Mouse (Mus musculus): ENCODE results near the gene D130043K22Rik. TPM values are rescaled to one million over a fixed set of nuclear protein-coding genes. Genes with fewer than 3 reads are reported as not detected.
A peak's percentile ranks its signal among the peaks of the same experiment; 100 is the strongest.

D130043K22Rik gene
- polyA plus RNA-seq, 1 experiment from 2014 or later, result 0.34 TPM

DNA sequence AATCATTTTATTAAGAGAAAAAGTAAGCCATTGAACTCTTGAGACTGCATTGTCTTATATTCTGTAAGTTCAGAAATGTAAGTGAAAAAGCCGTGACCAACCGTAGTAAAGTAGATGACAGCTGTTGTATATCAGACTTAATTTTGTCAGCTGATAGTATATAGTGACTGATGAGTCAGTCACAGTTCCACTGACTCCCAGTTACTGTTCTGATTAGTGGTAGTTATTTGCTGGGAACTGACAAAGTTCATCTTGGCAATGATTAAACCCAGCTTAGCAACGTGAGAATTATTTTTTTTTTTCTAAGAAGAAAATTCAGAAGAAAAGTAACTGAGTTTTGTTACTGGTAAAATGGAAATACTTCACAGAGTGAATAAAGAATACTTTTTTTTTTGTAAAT lies 3.2 kb upstream of the D130043K22Rik start:
- Histone ChIP-seq H3K27ac (replicated peaks; ENCODE audit: low read depth, low read length) (no peak overlapping the region), H3K4me1 (ENCODE audit: control insufficient read depth, insufficient read depth, low read length) (no peaks in the 10 kb centered on the region), H3K4me2 (ENCODE audit: low read depth, low read length) (no peak overlapping the region), H3K9me3 (replicated peaks; ENCODE audit: control insufficient read depth, low read length) (no peaks in the 10 kb centered on the region), H3K4me3 (ENCODE audit: low read depth, low read length) (no peak overlapping the region), H3K27me3 (ENCODE audit: control insufficient read depth, insufficient read depth, low read length) (no peaks in the 10 kb centered on the region), H3K9ac (replicated peaks; ENCODE audit: low read length) (no peak overlapping the region), H3K36me3 (replicated peaks; ENCODE audit: control insufficient read depth, insufficient read depth, low read depth, low read length) (no peaks in the 10 kb centered on the region)
- WGBS, result 90% methylated on average over 3 of the region's 3 CpGs
- DNase-seq (ENCODE audit: low spot score) (no peak), ATAC-seq (replicated peaks; ENCODE audit: insufficient number of reproducible peaks, low FRiP score, low TSS enrichment, low read depth) (no peak)

- 67% methylated on average over 4 of the region's 4 CpGs for WGBS
- no peak overlapping the region for H3K9ac ChIP-seq (replicated peaks; ENCODE audit: low read length)
- H3K4me1 ChIP-seq (ENCODE audit: control insufficient read depth, insufficient read depth, low read length), result no peaks in the 10 kb centered on the region
- no peaks in the 10 kb centered on the region for H3K27me3 ChIP-seq (ENCODE audit: control insufficient read depth, insufficient read depth, low read length)
- H3K27ac ChIP-seq (replicated peaks; ENCODE audit: low read depth, low read length), result no peak overlapping the region
- ATAC-seq (replicated peaks; ENCODE audit: insufficient number of reproducible peaks, low FRiP score, low TSS enrichment, low read depth) (no peak), DNase-seq (ENCODE audit: low spot score) (peak; percentile 19)
- H3K36me3 ChIP-seq (replicated peaks; ENCODE audit: control insufficient read depth, insufficient read depth, low read depth, low read length), result no peaks in the 10 kb centered on the region
- no peak overlapping the region for H3K4me2 ChIP-seq (ENCODE audit: low read depth, low read length)
- no peaks in the 10 kb centered on the region for H3K9me3 ChIP-seq (replicated peaks; ENCODE audit: control insufficient read depth, low read length)
- H3K4me3 ChIP-seq (ENCODE audit: low read depth, low read length), result no peak overlapping the region
Observed at GRCm38 (mm10) chr13:24849318-24849717, 4.4 kb downstream of the D130043K22Rik start.

DNA sequence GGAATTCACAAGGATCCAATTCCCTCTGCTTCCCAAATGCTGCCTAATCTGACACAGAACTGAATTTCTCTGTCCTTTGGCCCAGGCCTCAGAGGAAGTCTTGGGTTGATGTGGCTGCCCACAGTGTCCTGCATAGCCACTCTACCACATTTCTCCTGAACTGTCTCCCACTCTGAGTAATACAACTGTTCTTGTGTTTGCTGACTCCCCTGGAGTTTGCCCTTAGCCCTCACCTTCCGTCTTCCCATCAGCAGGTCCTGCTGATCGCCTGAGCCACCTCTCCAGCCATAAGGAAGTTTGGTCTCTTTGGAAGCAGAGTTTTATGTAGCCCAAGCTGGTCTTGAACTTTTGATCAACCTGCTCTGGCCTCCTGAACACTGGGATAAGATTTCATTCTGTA lies 7.1 kb downstream of the D130043K22Rik start:
- H3K9ac ChIP-seq (replicated peaks; ENCODE audit: low read length), result no peak overlapping the region
- no peak for ATAC-seq (replicated peaks; ENCODE audit: insufficient number of reproducible peaks, low FRiP score, low TSS enrichment, low read depth)
- no peaks in the 10 kb centered on the region for H3K36me3 ChIP-seq (replicated peaks; ENCODE audit: control insufficient read depth, insufficient read depth, low read depth, low read length)
- H3K4me3 ChIP-seq (ENCODE audit: low read depth, low read length), result no peak overlapping the region
- H3K9me3 ChIP-seq (replicated peaks; ENCODE audit: control insufficient read depth, low read length), result no peaks in the 10 kb centered on the region
- H3K27me3 ChIP-seq (ENCODE audit: control insufficient read depth, insufficient read depth, low read length), result no peaks in the 10 kb centered on the region
- no peak overlapping the region for H3K27ac ChIP-seq (replicated peaks; ENCODE audit: low read depth, low read length)
- no peak for DNase-seq (ENCODE audit: low spot score)
- 84% methylated on average over 2 of the region's 2 CpGs for WGBS
- no peak overlapping the region for H3K4me2 ChIP-seq (ENCODE audit: low read depth, low read length)
- H3K4me1 ChIP-seq (ENCODE audit: control insufficient read depth, insufficient read depth, low read length), result no peaks in the 10 kb centered on the region

DNA sequence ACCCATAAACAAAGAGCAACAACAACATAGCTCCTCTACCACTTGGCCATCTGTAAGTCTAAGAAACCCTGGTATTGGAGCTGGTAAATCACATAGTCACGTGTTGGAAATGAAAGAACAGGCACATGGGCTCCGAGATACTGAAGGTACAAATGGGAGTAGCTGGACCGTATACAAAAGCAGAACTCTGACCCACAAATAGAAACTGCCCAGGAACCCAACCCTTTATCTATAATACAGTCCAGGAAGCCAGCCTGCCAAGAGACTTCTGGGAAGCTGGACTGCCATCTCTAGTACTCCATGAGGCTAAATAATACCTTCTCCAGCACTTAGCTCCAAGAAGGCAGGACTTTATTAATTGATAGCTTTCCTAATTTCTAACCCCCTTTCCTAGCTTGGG lies 7.6 kb downstream of the D130043K22Rik start:
- DNase-seq (ENCODE audit: low spot score), result no peak
- Histone ChIP-seq H3K36me3 (replicated peaks; ENCODE audit: control insufficient read depth, insufficient read depth, low read depth, low read length) (no peaks in the 10 kb centered on the region), H3K4me1 (ENCODE audit: control insufficient read depth, insufficient read depth, low read length) (no peaks in the 10 kb centered on the region), H3K9me3 (replicated peaks; ENCODE audit: control insufficient read depth, low read length) (no peaks in the 10 kb centered on the region), H3K9ac (replicated peaks; ENCODE audit: low read length) (no peak overlapping the region), H3K27ac (replicated peaks; ENCODE audit: low read depth, low read length) (no peak overlapping the region), H3K4me2 (ENCODE audit: low read depth, low read length) (no peak overlapping the region), H3K27me3 (ENCODE audit: control insufficient read depth, insufficient read depth, low read length) (no peaks in the 10 kb centered on the region), H3K4me3 (ENCODE audit: low read depth, low read length) (no peak overlapping the region)
- no peak for ATAC-seq (replicated peaks; ENCODE audit: insufficient number of reproducible peaks, low FRiP score, low TSS enrichment, low read depth)
- WGBS, result 84% methylated on average over 3 of the region's 3 CpGs

DNA sequence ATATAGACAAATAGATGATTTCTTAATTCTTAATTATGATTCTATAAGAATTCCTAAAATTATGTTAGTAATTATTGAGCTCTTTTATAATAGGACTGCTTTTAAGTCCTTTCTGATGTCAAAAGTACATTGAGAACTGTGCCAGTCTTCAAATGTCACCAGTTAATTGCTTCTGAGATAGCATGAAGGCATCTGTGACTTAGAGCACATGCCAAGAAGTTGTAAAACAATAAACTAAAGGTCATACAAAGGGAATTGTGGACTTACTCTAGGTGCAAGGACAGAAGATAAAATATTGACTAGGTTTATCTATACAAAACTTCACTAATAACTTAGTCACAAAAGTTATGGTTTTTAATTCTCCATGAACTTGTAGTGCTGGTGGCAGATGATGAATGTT lies 14.2 kb downstream of the D130043K22Rik start:
- H3K4me2 ChIP-seq (ENCODE audit: low read depth, low read length), result no peak overlapping the region
- no peaks in the 10 kb centered on the region for H3K36me3 ChIP-seq (replicated peaks; ENCODE audit: control insufficient read depth, insufficient read depth, low read depth, low read length)
- H3K9ac ChIP-seq (replicated peaks; ENCODE audit: low read length), result no peak overlapping the region
- H3K4me3 ChIP-seq (ENCODE audit: low read depth, low read length), result no peak overlapping the region
- no peaks in the 10 kb centered on the region for H3K27me3 ChIP-seq (ENCODE audit: control insufficient read depth, insufficient read depth, low read length)
- H3K27ac ChIP-seq (replicated peaks; ENCODE audit: low read depth, low read length), result no peak overlapping the region
- no peaks in the 10 kb centered on the region for H3K4me1 ChIP-seq (ENCODE audit: control insufficient read depth, insufficient read depth, low read length)
- ATAC-seq (replicated peaks; ENCODE audit: insufficient number of reproducible peaks, low FRiP score, low TSS enrichment, low read depth) (no peak), DNase-seq (ENCODE audit: low spot score) (no peak)
- H3K9me3 ChIP-seq (replicated peaks; ENCODE audit: control insufficient read depth, low read length), result no peaks in the 10 kb centered on the region

DNA sequence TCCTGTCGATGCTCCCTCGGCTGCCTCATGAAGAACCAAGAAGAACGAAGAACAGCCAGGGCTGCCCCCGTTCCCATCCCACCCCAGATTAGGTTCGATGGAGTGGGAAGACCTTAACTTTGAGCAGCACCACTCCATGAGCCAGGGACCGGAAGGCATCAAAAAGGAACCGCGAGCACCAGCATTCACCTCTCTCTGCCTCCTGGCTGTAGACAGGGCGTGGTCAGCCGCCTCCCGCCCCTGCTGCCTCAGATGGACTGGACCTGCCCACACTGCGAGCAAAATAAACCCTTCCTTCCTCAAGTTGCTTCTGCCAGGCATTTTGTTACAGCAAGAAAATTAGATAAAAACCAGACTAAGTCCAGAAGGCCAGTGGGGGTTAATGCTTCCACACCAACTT lies 16.1 kb downstream of the D130043K22Rik start:
- no peak for DNase-seq (ENCODE audit: low spot score)
- no peaks in the 10 kb centered on the region for H3K9me3 ChIP-seq (replicated peaks; ENCODE audit: control insufficient read depth, low read length)
- no peak overlapping the region for H3K4me3 ChIP-seq (ENCODE audit: low read depth, low read length)
- H3K4me2 ChIP-seq (ENCODE audit: low read depth, low read length), result no peak overlapping the region
- H3K27me3 ChIP-seq (ENCODE audit: control insufficient read depth, insufficient read depth, low read length), result no peaks in the 10 kb centered on the region
- H3K9ac ChIP-seq (replicated peaks; ENCODE audit: low read length), result no peak overlapping the region
- no peaks in the 10 kb centered on the region for H3K36me3 ChIP-seq (replicated peaks; ENCODE audit: control insufficient read depth, insufficient read depth, low read depth, low read length)
- ATAC-seq (replicated peaks; ENCODE audit: insufficient number of reproducible peaks, low FRiP score, low TSS enrichment, low read depth), result no peak
- WGBS, result 79% methylated on average over 12 of the region's 12 CpGs
- H3K27ac ChIP-seq (replicated peaks; ENCODE audit: low read depth, low read length), result no peak overlapping the region
- no peaks in the 10 kb centered on the region for H3K4me1 ChIP-seq (ENCODE audit: control insufficient read depth, insufficient read depth, low read length)

DNA sequence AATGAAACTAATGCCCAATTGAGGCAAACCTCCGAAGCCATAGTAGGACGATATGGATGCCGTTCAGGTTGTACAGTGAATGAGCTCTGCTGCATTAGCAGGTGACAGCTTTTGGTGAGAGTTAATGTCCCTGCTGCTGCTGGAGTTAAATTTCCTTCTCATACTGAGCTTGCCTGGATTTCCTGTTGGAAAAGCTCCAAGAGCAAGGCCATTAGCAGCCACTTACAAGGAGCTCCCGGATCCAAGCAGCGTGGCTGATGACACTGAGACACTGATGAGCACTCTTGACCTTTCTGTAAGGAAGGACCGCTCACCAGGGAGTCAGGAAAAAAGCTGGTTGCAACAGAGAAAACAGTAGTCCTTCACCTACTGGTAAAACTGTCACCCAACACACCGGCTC lies 17.1 kb downstream of the D130043K22Rik start:
- H3K4me1 ChIP-seq (ENCODE audit: control insufficient read depth, insufficient read depth, low read length), result no peaks in the 10 kb centered on the region
- H3K4me3 ChIP-seq (ENCODE audit: low read depth, low read length), result no peak overlapping the region
- no peak overlapping the region for H3K9ac ChIP-seq (replicated peaks; ENCODE audit: low read length)
- H3K9me3 ChIP-seq (replicated peaks; ENCODE audit: control insufficient read depth, low read length), result no peaks in the 10 kb centered on the region
- no peak for DNase-seq (ENCODE audit: low spot score)
- ATAC-seq (replicated peaks; ENCODE audit: insufficient number of reproducible peaks, low FRiP score, low TSS enrichment, low read depth), result no peak
- no peaks in the 10 kb centered on the region for H3K36me3 ChIP-seq (replicated peaks; ENCODE audit: control insufficient read depth, insufficient read depth, low read depth, low read length)
- no peaks in the 10 kb centered on the region for H3K27me3 ChIP-seq (ENCODE audit: control insufficient read depth, insufficient read depth, low read length)
- no peak overlapping the region for H3K27ac ChIP-seq (replicated peaks; ENCODE audit: low read depth, low read length)
- H3K4me2 ChIP-seq (ENCODE audit: low read depth, low read length), result no peak overlapping the region
- WGBS, result 78% methylated on average over 7 of the region's 7 CpGs

DNA sequence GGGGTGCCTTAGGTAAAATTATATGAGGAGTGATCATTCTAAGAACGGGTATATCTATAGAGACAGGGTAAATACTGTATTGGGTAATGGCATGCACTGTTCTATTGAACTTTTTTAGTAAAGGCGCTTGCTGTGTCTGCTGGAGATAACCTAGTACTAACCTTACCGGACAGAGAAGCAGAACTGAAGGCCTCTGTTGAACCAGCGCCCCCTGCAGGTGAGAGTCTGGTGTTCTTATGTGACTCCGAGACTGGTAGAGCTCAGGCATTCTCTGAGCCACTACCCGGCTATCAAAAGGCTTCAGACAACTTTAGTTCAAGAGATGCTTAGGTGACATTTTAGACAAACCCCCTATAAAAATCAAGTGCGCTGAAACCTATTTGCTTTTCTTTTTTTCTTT lies 17.6 kb downstream of the D130043K22Rik start:
- Histone ChIP-seq H3K9ac (replicated peaks; ENCODE audit: low read length) (no peak overlapping the region), H3K4me1 (ENCODE audit: control insufficient read depth, insufficient read depth, low read length) (no peaks in the 10 kb centered on the region), H3K4me2 (ENCODE audit: low read depth, low read length) (no peak overlapping the region), H3K27ac (replicated peaks; ENCODE audit: low read depth, low read length) (no peak overlapping the region), H3K27me3 (ENCODE audit: control insufficient read depth, insufficient read depth, low read length) (no peaks in the 10 kb centered on the region), H3K36me3 (replicated peaks; ENCODE audit: control insufficient read depth, insufficient read depth, low read depth, low read length) (no peaks in the 10 kb centered on the region), H3K9me3 (replicated peaks; ENCODE audit: control insufficient read depth, low read length) (no peaks in the 10 kb centered on the region), H3K4me3 (ENCODE audit: low read depth, low read length) (no peak overlapping the region)
- ATAC-seq (replicated peaks; ENCODE audit: insufficient number of reproducible peaks, low FRiP score, low TSS enrichment, low read depth) (no peak), DNase-seq (ENCODE audit: low spot score) (peak; percentile 38)
- 62% methylated on average over 7 of the region's 7 CpGs for WGBS
